Mouse (Mus musculus) spleen, adult 2 months (tissue): ENCODE data around the gene Ephb3. TPM values are rescaled to one million over a fixed set of nuclear protein-coding genes. Genes with fewer than 3 reads are reported as not detected.

Experiments used
- DNase-seq, 2 experiments: peaks; one replicate each; pipeline versions ENCODE4 v3.0.0 to v3.0.0-alpha.2; 2012 to 2021; ENCODE audit warnings: low spot score in 2 of 2, low read depth in 1 of 2
- H3K27ac ChIP-seq: fragments of 200-500 bp; 2 replicates; pipeline ENCODE4 v1.5.1; 2012; ENCODE audit warnings: low read length, inconsistent platforms; ENCODE audit not compliant: insufficient read depth
- H3K27me3 ChIP-seq: fragments of 200-500 bp; 2 replicates; pipeline ENCODE4 v1.6.1; 2012; ENCODE audit warnings: mild to moderate bottlenecking, moderate library complexity, low read length, inconsistent platforms; ENCODE audit not compliant: control insufficient read depth, insufficient read depth
- H3K36me3 ChIP-seq: fragments of 200-500 bp; 2 replicates; pipeline ENCODE4 v1.6.1; 2012; ENCODE audit warnings: mild to moderate bottlenecking, low read length, inconsistent platforms; ENCODE audit not compliant: control insufficient read depth, insufficient read depth
- H3K4me1 ChIP-seq: fragments of 200-500 bp; 2 replicates; pipeline ENCODE4 v1.6.1; 2011; ENCODE audit warnings: inconsistent platforms; ENCODE audit not compliant: control insufficient read depth, insufficient read depth, insufficient read length
- H3K4me3 ChIP-seq: fragments of 200-500 bp; 2 replicates; pipeline ENCODE4 v1.5.1; 2011; ENCODE audit warnings: mild to moderate bottlenecking, inconsistent platforms; ENCODE audit not compliant: insufficient read depth, insufficient read length; ENCODE audit errors: extremely low read depth
- CTCF ChIP-seq: fragments of 200-500 bp; IDR thresholded peaks from 2 replicates; pipeline ENCODE4 v1.5.1; 2011; ENCODE audit warnings: mild to moderate bottlenecking, inconsistent platforms; ENCODE audit not compliant: insufficient read depth, insufficient read length, insufficient replicate concordance; ENCODE audit errors: extremely low read depth
- POLR2A ChIP-seq: fragments of 200-500 bp; IDR thresholded peaks from 2 replicates; pipeline ENCODE4 v1.6.1; 2011; ENCODE audit warnings: low read depth, low read length, inconsistent platforms
- WGBS: fragments of 180-500 bp; shearing (Covaris S2); methylation state at CpG from one replicate; pipeline ENCODE4 v1.1.7; 2018; 5-methylcytosine and 5-hydroxymethylcytosine counted together
- polyA plus RNA-seq: library from polyadenylated mRNA; depleted of rRNA; stranded (reverse); fragments of >200 nt; gene quantifications from 2 replicates; pipeline ENCODE4 v1.2.3, GENCODE M21; 2012

The Ephb3 gene
- polyA plus RNA-seq, 1 experiment = 2.3 TPM

GRCm38 (mm10) chr16:21182108-21182507 is 22.4 kb upstream of the Ephb3 start:
- no peak for TF ChIP-seq POLR2A
- TF ChIP-seq CTCF = no peak
- Histone ChIP-seq H3K4me1 (no peaks in the 10 kb centered on the region), H3K36me3 (no peaks in the 10 kb centered on the region), H3K27me3 (no peaks in the 10 kb centered on the region), H3K4me3 (no peak overlapping the region), H3K27ac (no peak overlapping the region)
- 64% methylated on average over 1 of the region's 1 CpGs for WGBS
- no peak for DNase-seq

- TF ChIP-seq POLR2A (no peak), CTCF (no peak)
- no peak overlapping the region for H3K4me3 ChIP-seq
- H3K27me3 ChIP-seq = no peaks in the 10 kb centered on the region
Measured at GRCm38 (mm10) chr16:21184697-21185096, 19.9 kb upstream of the Ephb3 start.

GRCm38 (mm10) chr16:21187568-21187967 is 17.0 kb upstream of the Ephb3 start:
- WGBS = 36% methylated on average over 7 of the region's 7 CpGs
- Histone ChIP-seq H3K27me3 (no peaks in the 10 kb centered on the region), H3K36me3 (no peaks in the 10 kb centered on the region), H3K4me1 (no peaks in the 10 kb centered on the region), H3K4me3 (no peak overlapping the region), H3K27ac (no peak overlapping the region)
- no peak for TF ChIP-seq CTCF
- TF ChIP-seq POLR2A = no peak
- DNase-seq = no peak

More at GRCm38 (mm10) chr16:21184697-21185096, 19.9 kb upstream of the Ephb3 start:
- H3K36me3 ChIP-seq = no peaks in the 10 kb centered on the region
- DNase-seq = no peak
- H3K4me1 ChIP-seq = no peaks in the 10 kb centered on the region
- no peak overlapping the region for H3K27ac ChIP-seq

GRCm38 (mm10) chr16:21188345-21188744 is 16.2 kb upstream of the Ephb3 start:
- 78% methylated on average over 3 of the region's 3 CpGs for WGBS
- no peaks in the 10 kb centered on the region for H3K36me3 ChIP-seq

GRCm38 (mm10) chr16:21191569-21191968 is 13.0 kb upstream of the Ephb3 start:
- Histone ChIP-seq H3K36me3 (no peaks in the 10 kb centered on the region), H3K27me3 (no peaks in the 10 kb centered on the region), H3K4me3 (no peak overlapping the region), H3K4me1 (no peaks in the 10 kb centered on the region), H3K27ac (no peak overlapping the region)
- DNase-seq = no peak
- TF ChIP-seq POLR2A = no peak
- no peak for TF ChIP-seq CTCF
- WGBS = 88% methylated on average over 14 of the region's 14 CpGs

More at GRCm38 (mm10) chr16:21188345-21188744, 16.2 kb upstream of the Ephb3 start:
- Histone ChIP-seq H3K4me1 (no peaks in the 10 kb centered on the region), H3K4me3 (no peak overlapping the region), H3K27me3 (no peaks in the 10 kb centered on the region), H3K27ac (no peak overlapping the region)
- no peak for DNase-seq
- no peak for TF ChIP-seq POLR2A
- TF ChIP-seq CTCF = no peak

- no peak for DNase-seq
Measured at GRCm38 (mm10) chr16:21192509-21193354, 11.8 kb upstream of the Ephb3 start.

GRCm38 (mm10) chr16:21194182-21194581 is 10.4 kb upstream of the Ephb3 start:
- TF ChIP-seq CTCF (no peak), POLR2A (no peak)
- H3K27me3 ChIP-seq = no peaks in the 10 kb centered on the region
- no peaks in the 10 kb centered on the region for H3K36me3 ChIP-seq

More at GRCm38 (mm10) chr16:21192509-21193354, 11.8 kb upstream of the Ephb3 start:
- Histone ChIP-seq H3K4me3 (no peak overlapping the region), H3K27me3 (no peaks in the 10 kb centered on the region), H3K27ac (no peak overlapping the region), H3K36me3 (no peaks in the 10 kb centered on the region), H3K4me1 (no peaks in the 10 kb centered on the region)
- WGBS = 34% methylated on average over 7 of the region's 7 CpGs
- TF ChIP-seq POLR2A (no peak), CTCF (no peak)

More at GRCm38 (mm10) chr16:21194182-21194581, 10.4 kb upstream of the Ephb3 start:
- Histone ChIP-seq H3K27ac (no peak overlapping the region), H3K4me3 (no peak overlapping the region), H3K4me1 (no peaks in the 10 kb centered on the region)
- no peak for DNase-seq
- WGBS = 82% methylated on average over 12 of the region's 12 CpGs
